Mouse (Mus musculus) limb, embryonic 12.5 days (tissue): ENCODE data around the gene Zfp277. TPM values are rescaled to one million over a fixed set of nuclear protein-coding genes. Genes with fewer than 3 reads are reported as not detected.

Experiments used
- ATAC-seq: fragments of 200-750 bp; cut with Nextera tagmentation; 2 replicates; pipeline ENCODE4 v1.8.0; 2017; ENCODE audit warnings: low read depth, moderate TSS enrichment; ENCODE audit not compliant: insufficient number of reproducible peaks, insufficient read depth, low FRiP score, low TSS enrichment
- H3K27ac ChIP-seq: fragments of 300-500 bp; sonication (generic); 2 replicates; pipeline ENCODE4 v1.5.1; 2016; ENCODE audit warnings: mild to moderate bottlenecking, moderate library complexity
- H3K27me3 ChIP-seq: fragments of 300-500 bp; sonication (generic); 2 replicates; pipeline ENCODE4 v1.6.1; 2016; ENCODE audit warnings: mild to moderate bottlenecking, moderate library complexity
- H3K36me3 ChIP-seq: fragments of 300-500 bp; sonication (generic); 2 replicates; pipeline ENCODE4 v1.6.1; 2016; ENCODE audit warnings: mild to moderate bottlenecking, moderate library complexity
- H3K4me1 ChIP-seq: fragments of 300-500 bp; sonication (generic); replicated peaks from 2 replicates; pipeline ENCODE4 v1.6.1; 2016
- H3K4me2 ChIP-seq: fragments of 300-500 bp; sonication (generic); 2 replicates; pipeline ENCODE4 v1.6.1; 2016; ENCODE audit warnings: mild to moderate bottlenecking, moderate library complexity
- H3K4me3 ChIP-seq: fragments of 300-500 bp; sonication (generic); replicated peaks from 2 replicates; pipeline ENCODE4 v1.5.1; 2016; ENCODE audit warnings: mild to moderate bottlenecking
- H3K9ac ChIP-seq: fragments of 300-500 bp; sonication (generic); replicated peaks from 2 replicates; pipeline ENCODE4 v1.6.1; 2016; ENCODE audit warnings: mild to moderate bottlenecking, moderate library complexity
- H3K9me3 ChIP-seq: fragments of 300-500 bp; sonication (generic); 2 replicates; pipeline ENCODE4 v1.6.1; 2016; ENCODE audit warnings: mild to moderate bottlenecking, moderate library complexity
- WGBS: fragments of 180-500 bp; shearing (Covaris S2); methylation state at CpG from one replicate; pipeline ENCODE4 v1.1.7; 2016; 5-methylcytosine and 5-hydroxymethylcytosine counted together
- polyA plus RNA-seq: library from polyadenylated mRNA; unstranded; fragments of >200 nt; fragmentation: Nextera tagmentation; extraction: Ambion mirVana; gene quantifications from 2 replicates; pipeline ENCODE4 v1.2.1, GENCODE M21; 2016

Zfp277 gene
- polyA plus RNA-seq, 1 experiment from 2014 or later, result 34.9 TPM

DNA sequence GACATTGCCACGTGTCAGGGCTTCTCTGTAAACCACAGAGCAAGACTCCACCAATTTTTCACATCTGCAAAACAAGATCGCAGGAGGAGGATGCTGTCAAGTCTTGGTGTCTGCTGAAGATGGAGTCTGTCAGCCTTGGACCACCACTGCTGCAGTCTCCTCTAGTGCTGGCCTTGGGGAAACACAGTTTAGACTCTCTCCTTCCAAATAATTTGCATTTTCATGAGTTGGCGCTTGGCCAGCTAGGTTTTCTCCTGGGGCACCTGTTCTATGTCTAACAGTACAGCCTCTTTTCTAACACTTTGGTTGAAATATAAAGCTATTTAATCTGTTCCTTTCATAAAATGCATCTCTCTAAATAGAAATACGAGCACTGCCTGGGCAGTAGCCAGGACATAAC lies 159.2 kb downstream of the Zfp277 start:
- Histone ChIP-seq H3K4me3 (no peak overlapping the region), H3K9ac (no peak overlapping the region), H3K36me3 (no peaks in the 10 kb centered on the region), H3K9me3 (peaks cover 27% of the 10 kb centered on the region), H3K4me1 (no peaks in the 10 kb centered on the region), H3K27me3 (no peaks in the 10 kb centered on the region), H3K27ac (no peak overlapping the region), H3K4me2 (no peak overlapping the region)
- 80% methylated on average over 4 of the region's 4 CpGs for WGBS
- no peak for ATAC-seq

DNA sequence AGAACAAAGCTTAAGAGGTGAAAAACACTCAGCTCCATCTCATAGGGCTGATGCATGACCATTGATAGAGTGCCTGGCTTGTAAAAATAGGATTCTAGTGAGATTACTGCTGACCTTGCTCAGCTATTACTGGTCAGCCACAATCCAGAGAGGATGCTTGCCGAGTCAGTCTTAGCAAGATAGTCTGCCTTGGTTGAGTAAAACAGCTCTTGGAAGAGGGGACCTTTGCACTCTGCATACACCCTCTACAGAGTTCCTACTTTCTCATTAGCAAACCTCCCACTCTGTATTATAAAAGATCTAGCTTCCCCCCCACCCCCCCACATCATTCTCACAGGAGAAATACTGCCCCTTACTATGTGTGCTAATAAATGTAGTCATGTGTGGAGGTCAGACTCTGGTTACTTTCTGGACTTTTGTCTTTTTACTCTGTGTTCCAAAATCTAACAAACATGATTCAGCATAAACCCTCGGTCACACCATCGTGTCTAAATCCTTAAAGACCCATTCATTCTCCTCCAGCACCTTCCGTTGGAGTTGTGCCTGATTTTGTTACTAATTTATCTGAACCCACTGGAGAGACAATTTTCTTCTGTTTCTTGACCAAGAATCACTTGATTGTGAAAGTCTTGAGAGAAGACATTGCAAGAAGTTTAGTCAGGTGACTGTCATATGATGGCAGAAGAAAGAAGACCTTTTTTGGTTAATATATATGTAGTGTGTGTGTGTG lies 164.9 kb downstream of the Zfp277 start:
- no peaks in the 10 kb centered on the region for H3K4me1 ChIP-seq
- no peaks in the 10 kb centered on the region for H3K36me3 ChIP-seq
- no peaks in the 10 kb centered on the region for H3K27me3 ChIP-seq
- no peak overlapping the region for H3K4me2 ChIP-seq
- H3K9ac ChIP-seq, result no peak overlapping the region
- WGBS, result 89% methylated on average over 4 of the region's 4 CpGs
- H3K4me3 ChIP-seq, result no peak overlapping the region
- no peaks in the 10 kb centered on the region for H3K9me3 ChIP-seq
- no peak overlapping the region for H3K27ac ChIP-seq
- ATAC-seq, result no peak

DNA sequence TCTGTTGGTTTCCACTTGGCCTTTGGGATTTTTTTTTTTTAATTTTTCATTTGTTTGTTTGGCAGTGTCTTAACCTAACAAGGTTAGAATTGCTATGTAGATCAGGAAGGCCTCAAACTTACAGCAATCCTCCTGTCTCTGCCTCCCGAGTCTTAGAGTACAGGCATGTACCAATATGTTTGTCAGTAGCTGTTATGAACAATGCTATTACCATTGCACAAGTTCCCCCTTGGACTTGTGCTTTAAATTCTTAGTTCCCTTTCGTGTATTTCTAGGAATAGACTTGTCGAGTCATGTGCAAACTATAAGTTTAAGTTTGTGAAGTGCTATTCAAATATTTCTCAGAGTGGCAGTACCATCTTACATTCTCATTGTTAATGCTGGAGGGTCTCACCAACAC lies 168.1 kb downstream of the Zfp277 start:
- no peaks in the 10 kb centered on the region for H3K27me3 ChIP-seq
- H3K9ac ChIP-seq, result no peak overlapping the region
- H3K4me3 ChIP-seq, result no peak overlapping the region
- 87% methylated on average over 3 of the region's 3 CpGs for WGBS
- H3K4me1 ChIP-seq, result no peaks in the 10 kb centered on the region
- no peak overlapping the region for H3K27ac ChIP-seq
- ATAC-seq, result no peak
- no peaks in the 10 kb centered on the region for H3K9me3 ChIP-seq
- H3K4me2 ChIP-seq, result no peak overlapping the region
- H3K36me3 ChIP-seq, result no peaks in the 10 kb centered on the region

- Histone ChIP-seq H3K4me2 (no peak overlapping the region), H3K27me3 (no peaks in the 10 kb centered on the region), H3K4me3 (no peak overlapping the region), H3K9ac (no peak overlapping the region), H3K4me1 (no peaks in the 10 kb centered on the region), H3K9me3 (peaks cover 3% of the 10 kb centered on the region; the same call in 1 of the 2 replicates), H3K27ac (no peak overlapping the region), H3K36me3 (no peaks in the 10 kb centered on the region)
- no peak for ATAC-seq
Measured at GRCm38 (mm10) chr12:40274931-40275330, 170.8 kb downstream of the Zfp277 start.

DNA sequence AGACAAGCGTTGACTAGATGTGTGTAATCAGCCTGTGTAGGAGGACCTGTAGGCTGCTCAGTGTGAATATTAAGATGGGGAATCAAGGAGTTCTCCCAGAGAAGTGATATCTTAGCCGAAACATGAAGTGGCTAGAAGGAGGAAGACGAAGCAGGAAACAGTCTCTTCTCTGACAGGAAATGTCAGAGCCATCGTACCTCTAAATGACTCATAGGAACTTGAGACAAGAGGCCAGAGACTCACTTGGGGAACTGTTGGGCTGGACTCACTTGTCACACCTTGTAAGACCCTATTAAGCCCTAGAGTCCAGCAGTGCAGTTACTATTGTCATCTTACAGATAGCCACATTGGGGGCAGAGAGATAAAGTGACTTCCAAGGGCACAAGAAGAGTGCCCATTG lies 172.4 kb downstream of the Zfp277 start:
- H3K27ac ChIP-seq, result no peak overlapping the region
- H3K9me3 ChIP-seq, result peaks cover 3% of the 10 kb centered on the region; the same call in 1 of the 2 replicates
- no peaks in the 10 kb centered on the region for H3K36me3 ChIP-seq
- 90% methylated on average over 4 of the region's 4 CpGs for WGBS
- no peak overlapping the region for H3K4me3 ChIP-seq
- H3K4me2 ChIP-seq, result no peak overlapping the region
- ATAC-seq, result no peak
- H3K4me1 ChIP-seq, result no peaks in the 10 kb centered on the region
- H3K9ac ChIP-seq, result no peak overlapping the region
- H3K27me3 ChIP-seq, result no peaks in the 10 kb centered on the region

GRCm38 (mm10) chr12:40272710-40273109 lies 173.0 kb downstream of the Zfp277 start:
- ATAC-seq, result no peak
- H3K27ac ChIP-seq, result no peak overlapping the region
- no peaks in the 10 kb centered on the region for H3K36me3 ChIP-seq
- no peak overlapping the region for H3K9ac ChIP-seq
- no peak overlapping the region for H3K4me3 ChIP-seq
- no peaks in the 10 kb centered on the region for H3K4me1 ChIP-seq
- H3K9me3 ChIP-seq, result peaks cover 3% of the 10 kb centered on the region; the same call in 1 of the 2 replicates
- no peak overlapping the region for H3K4me2 ChIP-seq
- 78% methylated on average over 4 of the region's 4 CpGs for WGBS
- no peaks in the 10 kb centered on the region for H3K27me3 ChIP-seq

DNA sequence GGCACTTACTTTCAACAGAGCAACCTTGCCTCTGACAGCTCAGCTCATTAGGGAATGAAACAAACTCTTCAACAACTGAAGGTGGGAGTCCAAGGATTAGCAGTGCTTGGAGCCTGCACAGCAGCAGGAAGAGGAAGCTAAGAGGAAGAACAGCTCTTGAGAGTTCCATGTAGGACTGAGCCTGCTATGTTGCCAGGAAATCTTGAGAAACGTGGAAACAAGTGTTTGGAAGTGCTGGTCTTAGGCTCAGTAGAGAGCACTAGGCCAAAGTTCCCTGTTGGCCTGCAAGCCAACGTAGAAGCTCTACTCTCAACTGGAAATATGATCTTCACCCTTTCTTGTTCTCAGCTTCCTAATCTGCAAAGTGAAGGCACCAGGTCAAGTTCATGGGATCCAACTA lies 177.4 kb downstream of the Zfp277 start:
- no peak overlapping the region for H3K4me3 ChIP-seq
- H3K9me3 ChIP-seq, result peaks cover 3% of the 10 kb centered on the region; the same call in 1 of the 2 replicates
- no peaks in the 10 kb centered on the region for H3K36me3 ChIP-seq
- H3K9ac ChIP-seq, result no peak overlapping the region
- H3K4me2 ChIP-seq, result no peak overlapping the region
- WGBS, result 79% methylated on average over 2 of the region's 2 CpGs
- no peak overlapping the region for H3K27ac ChIP-seq
- no peaks in the 10 kb centered on the region for H3K27me3 ChIP-seq
- ATAC-seq, result no peak
- H3K4me1 ChIP-seq, result no peaks in the 10 kb centered on the region

Other genes with a start within 250 kb of the Zfp277 start
- gene Lsmem1, start 246.4 kb downstream of the Zfp277 start, polyA plus RNA-seq, result 0.19 TPM in 1 of 2 replicates, not detected in the other
- 128 and 131 TPM in 2 replicates for gene Ifrd1, start 197.4 kb downstream of the Zfp277 start, polyA plus RNA-seq
- gene Dock4, start 50 bp upstream of the Zfp277 start, polyA plus RNA-seq, result 22.0 and 24.9 TPM in 2 replicates